Mouse (Mus musculus) lung, embryonic 15.5 days (tissue): ENCODE measurements at regions not wholly inside any gene's neighbourhood (a gene's known extent, or its start where the extent isn't known, plus 50 kb on each side); places are given as distances from the start of the nearest gene placed in this dataset.

ENCODE experiments used
- ATAC-seq: fragments of 200-750 bp; cut with Nextera tagmentation; 2 replicates; pipeline ENCODE4 v1.8.0; 2017; ENCODE audit warnings: moderate number of reproducible peaks, borderline replicate concordance; ENCODE audit not compliant: low FRiP score, low TSS enrichment; ENCODE audit errors: extremely low read depth
- H3K27ac ChIP-seq: fragments of 300-500 bp; sonication (generic); 2 replicates; pipeline ENCODE4 v1.5.1; 2015; ENCODE audit warnings: moderate library complexity, mild to moderate bottlenecking, inconsistent platforms
- H3K27me3 ChIP-seq: fragments of 300-500 bp; sonication (generic); 2 replicates; pipeline ENCODE4 v1.6.1; 2015; ENCODE audit warnings: inconsistent platforms
- H3K36me3 ChIP-seq: fragments of 300-500 bp; sonication (generic); 2 replicates; pipeline ENCODE4 v1.6.1; 2015; ENCODE audit warnings: inconsistent platforms
- H3K4me1 ChIP-seq: fragments of 300-500 bp; sonication (generic); 2 replicates; pipeline ENCODE4 v1.6.1; 2015; ENCODE audit warnings: inconsistent platforms
- H3K4me2 ChIP-seq: fragments of 300-500 bp; sonication (generic); 2 replicates; pipeline ENCODE4 v1.6.1; 2015; ENCODE audit warnings: inconsistent platforms, mild to moderate bottlenecking, moderate library complexity
- H3K4me3 ChIP-seq: fragments of 300-500 bp; sonication (generic); 2 replicates; pipeline ENCODE4 v1.5.1; 2015; ENCODE audit warnings: mild to moderate bottlenecking, inconsistent platforms
- H3K9ac ChIP-seq: fragments of 300-500 bp; sonication (generic); 2 replicates; pipeline ENCODE4 v1.6.1; 2015; ENCODE audit warnings: inconsistent platforms
- H3K9me3 ChIP-seq: fragments of 300-500 bp; sonication (generic); 2 replicates; pipeline ENCODE4 v1.6.1; 2016; ENCODE audit warnings: inconsistent platforms
- WGBS: fragments of 180-500 bp; shearing (Covaris S2); methylation state at CpG from one replicate; pipeline ENCODE4 v1.1.7; 2015; 5-methylcytosine and 5-hydroxymethylcytosine counted together

DNA sequence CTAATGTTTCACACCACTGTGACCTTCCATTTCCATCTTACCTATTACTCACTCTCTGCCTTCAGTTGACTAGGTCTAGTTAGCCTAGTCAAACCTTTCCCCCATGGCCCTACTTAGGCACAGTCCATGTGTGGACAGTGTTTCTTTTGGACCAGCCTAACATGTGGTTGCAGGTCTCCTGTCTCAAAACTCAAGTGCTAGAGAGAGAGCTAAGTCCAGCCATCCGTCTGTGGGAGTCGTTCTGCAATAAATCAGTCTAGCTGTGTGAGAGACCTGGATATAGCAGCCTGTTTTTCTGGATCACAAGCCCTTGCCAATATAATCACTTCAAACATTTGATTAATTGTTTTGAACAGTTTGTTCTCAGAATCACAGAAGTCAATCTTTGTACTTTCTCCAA lies 57.2 kb upstream of the Arhgef26 start:
- Histone ChIP-seq H3K4me3 (no peak overlapping the region), H3K27me3 (no peaks in the 10 kb centered on the region), H3K27ac (no peak overlapping the region), H3K36me3 (no peaks in the 10 kb centered on the region), H3K4me2 (no peak overlapping the region), H3K9me3 (no peaks in the 10 kb centered on the region), H3K9ac (no peak overlapping the region), H3K4me1 (no peaks in the 10 kb centered on the region)
- WGBS: 51% methylated on average over 2 of the region's 2 CpGs
- no peak for ATAC-seq
